Mouse (Mus musculus): ENCODE measurements at regions not wholly inside any gene's neighbourhood (a gene's known extent, or its start where the extent isn't known, plus 50 kb on each side); places are given as distances from the start of the nearest gene placed in this dataset.

DNA sequence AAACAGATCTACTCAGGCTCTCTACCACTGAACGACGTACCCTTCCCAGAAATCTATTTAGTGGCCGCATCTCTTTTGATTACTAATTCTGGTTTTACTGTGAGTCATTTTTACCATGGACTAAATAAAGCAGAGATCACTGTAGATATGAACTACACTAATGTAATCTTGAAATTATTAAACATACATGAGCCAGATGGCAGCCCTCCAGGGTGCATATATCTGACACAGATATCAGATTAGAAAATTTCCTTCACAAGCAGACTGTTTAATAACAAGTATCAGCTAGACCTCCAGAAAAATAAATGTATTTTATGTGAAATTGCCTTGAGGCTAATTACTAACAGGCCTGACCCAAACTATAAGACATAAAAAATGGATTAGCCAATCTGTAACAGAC, 388.4 kb downstream of the Lmo7 start:
- TF ChIP-seq CTCF (IDR thresholded peaks at IDR 0.05; ENCODE audit: borderline replicate concordance, control insufficient read depth, extremely low read depth, insufficient read depth, low read length, poor library complexity): no peak
- no peak for TF ChIP-seq POLR2A (IDR thresholded peaks at IDR 0.05; ENCODE audit: control insufficient read depth, extremely low read depth, insufficient read depth, low read length, poor library complexity)
- H3K36me3 ChIP-seq (ENCODE audit: control insufficient read depth, insufficient read depth, low read length): no peaks in the 10 kb centered on the region
- H3K27me3 ChIP-seq (ENCODE audit: control insufficient read depth, insufficient read depth, low read length): no peaks in the 10 kb centered on the region
- no peak overlapping the region for H3K27ac ChIP-seq (ENCODE audit: control insufficient read depth, insufficient read depth, low read length)
- no peak overlapping the region for H3K4me3 ChIP-seq (ENCODE audit: control insufficient read depth, insufficient read depth, low read length)
- 94% methylated on average over 3 of the region's 3 CpGs for WGBS
- H3K4me1 ChIP-seq (replicated peaks; ENCODE audit: control insufficient read depth, insufficient read depth, low read length): no peaks in the 10 kb centered on the region
- no peak for DNase-seq

DNA sequence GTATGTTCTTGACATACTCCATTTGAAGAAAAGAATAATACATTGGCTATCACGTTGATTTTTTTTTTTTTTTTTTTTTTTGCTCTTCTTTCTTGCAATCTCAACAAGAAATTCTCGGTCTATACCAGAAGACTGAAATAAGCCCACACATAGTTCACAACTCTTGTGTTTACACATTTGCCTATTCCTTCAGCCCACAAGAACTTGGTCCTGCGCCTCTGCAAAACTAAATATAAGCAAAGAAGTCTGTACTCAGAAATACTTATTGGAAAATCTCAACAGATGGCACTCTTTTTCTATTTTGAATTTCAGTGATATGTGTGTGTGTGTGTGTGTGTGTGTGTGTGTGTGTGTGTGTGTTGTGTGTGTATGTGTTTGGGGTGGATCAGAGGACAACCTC, 376.4 kb downstream of the Lmo7 start:
- no peak for DNase-seq
- no peaks in the 10 kb centered on the region for H3K27me3 ChIP-seq (ENCODE audit: control insufficient read depth, insufficient read depth, low read length)
- TF ChIP-seq POLR2A (IDR thresholded peaks at IDR 0.05; ENCODE audit: control insufficient read depth, extremely low read depth, insufficient read depth, low read length, poor library complexity): no peak
- TF ChIP-seq CTCF (IDR thresholded peaks at IDR 0.05; ENCODE audit: borderline replicate concordance, control insufficient read depth, extremely low read depth, insufficient read depth, low read length, poor library complexity): no peak
- no peak overlapping the region for H3K4me3 ChIP-seq (ENCODE audit: control insufficient read depth, insufficient read depth, low read length)
- H3K36me3 ChIP-seq (ENCODE audit: control insufficient read depth, insufficient read depth, low read length): no peaks in the 10 kb centered on the region
- WGBS: 89% methylated on average over 3 of the region's 3 CpGs
- H3K4me1 ChIP-seq (replicated peaks; ENCODE audit: control insufficient read depth, insufficient read depth, low read length): no peaks in the 10 kb centered on the region
- H3K27ac ChIP-seq (ENCODE audit: control insufficient read depth, insufficient read depth, low read length): no peak overlapping the region

DNA sequence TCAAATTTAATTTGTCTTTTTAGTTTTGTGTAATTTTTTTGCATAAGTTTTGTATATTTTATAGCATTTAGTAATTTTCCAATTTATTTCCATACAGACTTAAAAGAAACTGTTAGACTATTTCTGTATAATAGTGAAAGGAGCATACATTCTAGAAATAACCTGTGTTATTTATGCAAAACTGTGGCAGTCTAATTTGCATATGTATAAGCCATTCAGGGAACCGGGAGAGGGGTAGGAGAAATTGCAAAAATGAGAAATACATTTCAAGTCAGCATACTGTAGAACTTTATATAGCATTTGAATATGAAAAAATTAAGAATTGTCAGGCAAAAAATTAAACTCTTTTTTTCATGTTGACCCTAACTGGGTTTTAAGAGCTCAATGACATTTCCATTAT, 364.3 kb downstream of the Lmo7 start:
- WGBS: 82% methylated on average over 1 of the region's 1 CpGs
- Histone ChIP-seq H3K4me3 (ENCODE audit: control insufficient read depth, insufficient read depth, low read length) (no peak overlapping the region), H3K27ac (ENCODE audit: control insufficient read depth, insufficient read depth, low read length) (no peak overlapping the region), H3K36me3 (ENCODE audit: control insufficient read depth, insufficient read depth, low read length) (no peaks in the 10 kb centered on the region), H3K4me1 (replicated peaks; ENCODE audit: control insufficient read depth, insufficient read depth, low read length) (no peaks in the 10 kb centered on the region), H3K27me3 (ENCODE audit: control insufficient read depth, insufficient read depth, low read length) (no peaks in the 10 kb centered on the region)
- TF ChIP-seq CTCF (IDR thresholded peaks at IDR 0.05; ENCODE audit: borderline replicate concordance, control insufficient read depth, extremely low read depth, insufficient read depth, low read length, poor library complexity) (no peak), POLR2A (IDR thresholded peaks at IDR 0.05; ENCODE audit: control insufficient read depth, extremely low read depth, insufficient read depth, low read length, poor library complexity) (no peak)
- no peak for DNase-seq

DNA sequence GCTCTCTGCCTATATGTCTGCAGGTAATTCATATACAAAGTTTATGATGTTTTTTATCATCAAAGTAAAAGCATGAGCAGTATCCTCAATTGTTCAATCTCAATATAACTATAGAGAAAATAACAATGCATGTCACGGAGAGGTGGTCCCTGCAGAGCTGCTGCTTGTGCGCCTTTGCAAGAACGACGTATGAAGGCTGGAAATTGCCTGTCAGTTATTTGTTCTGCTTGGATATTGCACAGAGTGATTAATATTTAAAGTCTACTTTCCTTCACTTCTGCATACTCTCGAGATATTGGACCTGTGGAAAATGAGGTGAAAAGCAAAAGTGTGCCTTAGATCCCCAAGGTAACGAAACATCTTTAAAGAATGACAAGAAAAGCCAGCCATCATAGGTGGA, 362.8 kb downstream of the Lmo7 start:
- DNase-seq: no peak
- 84% methylated on average over 6 of the region's 6 CpGs for WGBS
- H3K4me3 ChIP-seq (ENCODE audit: control insufficient read depth, insufficient read depth, low read length): no peak overlapping the region
- H3K36me3 ChIP-seq (ENCODE audit: control insufficient read depth, insufficient read depth, low read length): no peaks in the 10 kb centered on the region
- TF ChIP-seq CTCF (IDR thresholded peaks at IDR 0.05; ENCODE audit: borderline replicate concordance, control insufficient read depth, extremely low read depth, insufficient read depth, low read length, poor library complexity) (no peak), POLR2A (IDR thresholded peaks at IDR 0.05; ENCODE audit: control insufficient read depth, extremely low read depth, insufficient read depth, low read length, poor library complexity) (no peak)
- H3K4me1 ChIP-seq (replicated peaks; ENCODE audit: control insufficient read depth, insufficient read depth, low read length): no peaks in the 10 kb centered on the region
- H3K27ac ChIP-seq (ENCODE audit: control insufficient read depth, insufficient read depth, low read length): no peak overlapping the region
- no peaks in the 10 kb centered on the region for H3K27me3 ChIP-seq (ENCODE audit: control insufficient read depth, insufficient read depth, low read length)

DNA sequence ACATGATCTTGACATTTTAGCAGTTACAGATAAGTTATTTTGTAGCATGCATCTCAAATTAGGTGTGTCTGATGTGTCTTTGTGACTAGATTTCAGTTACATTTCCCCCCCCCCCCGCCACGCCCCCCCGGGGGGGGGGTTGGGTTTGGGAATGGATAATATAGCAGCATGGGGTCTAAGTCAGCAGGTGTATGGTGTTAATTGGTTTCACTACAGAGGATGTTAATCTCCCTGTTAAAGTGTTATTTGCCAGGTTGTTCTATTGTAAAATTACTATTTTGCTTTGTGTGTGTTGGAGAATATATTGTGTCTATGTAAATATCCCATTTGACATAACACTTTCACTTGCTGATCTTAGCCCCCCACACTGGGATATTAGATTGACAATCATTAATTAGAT, 319.2 kb downstream of the Lmo7 start:
- H3K4me3 ChIP-seq (ENCODE audit: control insufficient read depth, insufficient read depth, low read length): no peak overlapping the region
- H3K27ac ChIP-seq (ENCODE audit: control insufficient read depth, insufficient read depth, low read length): no peak overlapping the region
- H3K4me1 ChIP-seq (replicated peaks; ENCODE audit: control insufficient read depth, insufficient read depth, low read length): no peaks in the 10 kb centered on the region
- no peaks in the 10 kb centered on the region for H3K27me3 ChIP-seq (ENCODE audit: control insufficient read depth, insufficient read depth, low read length)
- H3K36me3 ChIP-seq (ENCODE audit: control insufficient read depth, insufficient read depth, low read length): no peaks in the 10 kb centered on the region
- TF ChIP-seq CTCF (IDR thresholded peaks at IDR 0.05; ENCODE audit: borderline replicate concordance, control insufficient read depth, extremely low read depth, insufficient read depth, low read length, poor library complexity): no peak
- no peak for TF ChIP-seq POLR2A (IDR thresholded peaks at IDR 0.05; ENCODE audit: control insufficient read depth, extremely low read depth, insufficient read depth, low read length, poor library complexity)
- DNase-seq: no peak
- 32% methylated on average over 3 of the region's 3 CpGs for WGBS

DNA sequence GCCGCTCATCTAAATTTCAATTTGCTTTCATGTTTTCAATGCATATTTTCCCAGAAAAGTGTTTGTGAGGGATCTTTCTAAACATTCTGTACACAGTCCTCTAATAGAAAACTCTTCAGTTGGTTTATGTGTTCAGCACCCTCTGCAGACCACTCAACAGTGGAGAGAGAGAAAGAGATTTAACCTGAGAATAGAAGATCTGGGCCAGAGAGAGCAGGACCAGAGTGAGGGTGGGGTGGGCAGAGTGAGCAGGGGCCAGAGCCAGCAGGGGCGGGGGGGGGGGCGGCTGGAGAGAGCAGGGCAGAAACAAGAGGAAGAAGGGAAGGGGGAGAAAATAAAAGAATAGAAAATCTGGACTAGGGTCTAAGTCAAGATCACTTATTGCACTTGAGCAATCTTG, 318.7 kb downstream of the Lmo7 start:
- no peaks in the 10 kb centered on the region for H3K36me3 ChIP-seq (ENCODE audit: control insufficient read depth, insufficient read depth, low read length)
- H3K27ac ChIP-seq (ENCODE audit: control insufficient read depth, insufficient read depth, low read length): no peak overlapping the region
- DNase-seq: no peak
- no peaks in the 10 kb centered on the region for H3K4me1 ChIP-seq (replicated peaks; ENCODE audit: control insufficient read depth, insufficient read depth, low read length)
- H3K27me3 ChIP-seq (ENCODE audit: control insufficient read depth, insufficient read depth, low read length): no peaks in the 10 kb centered on the region
- TF ChIP-seq CTCF (IDR thresholded peaks at IDR 0.05; ENCODE audit: borderline replicate concordance, control insufficient read depth, extremely low read depth, insufficient read depth, low read length, poor library complexity): no peak
- TF ChIP-seq POLR2A (IDR thresholded peaks at IDR 0.05; ENCODE audit: control insufficient read depth, extremely low read depth, insufficient read depth, low read length, poor library complexity): no peak
- no peak overlapping the region for H3K4me3 ChIP-seq (ENCODE audit: control insufficient read depth, insufficient read depth, low read length)
- 76% methylated on average over 2 of the region's 3 CpGs for WGBS

DNA sequence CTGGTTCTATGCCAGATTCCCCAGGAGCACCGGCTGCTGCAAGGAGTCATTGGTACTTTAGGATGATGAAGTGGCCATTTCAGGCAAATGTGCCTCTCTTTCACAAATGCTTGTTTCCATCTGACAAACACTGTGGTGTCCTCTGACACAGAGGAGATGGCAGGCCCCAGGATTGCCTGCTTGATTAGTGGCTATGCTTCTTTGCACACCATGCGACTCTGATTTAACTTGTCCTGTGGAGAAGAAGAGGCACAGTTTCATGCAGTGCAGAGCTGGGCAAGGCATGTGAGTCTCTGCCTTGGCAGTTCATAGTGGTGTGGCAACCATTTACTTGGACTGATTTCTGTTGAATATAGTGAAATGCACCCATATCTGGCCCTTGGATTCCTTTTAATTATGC, 308.4 kb downstream of the Lmo7 start:
- Histone ChIP-seq H3K27ac (ENCODE audit: control insufficient read depth, insufficient read depth, low read length) (no peak overlapping the region), H3K4me3 (ENCODE audit: control insufficient read depth, insufficient read depth, low read length) (no peak overlapping the region), H3K36me3 (ENCODE audit: control insufficient read depth, insufficient read depth, low read length) (no peaks in the 10 kb centered on the region), H3K4me1 (replicated peaks; ENCODE audit: control insufficient read depth, insufficient read depth, low read length) (no peaks in the 10 kb centered on the region), H3K27me3 (ENCODE audit: control insufficient read depth, insufficient read depth, low read length) (no peaks in the 10 kb centered on the region)
- TF ChIP-seq POLR2A (IDR thresholded peaks at IDR 0.05; ENCODE audit: control insufficient read depth, extremely low read depth, insufficient read depth, low read length, poor library complexity) (no peak), CTCF (IDR thresholded peaks at IDR 0.05; ENCODE audit: borderline replicate concordance, control insufficient read depth, extremely low read depth, insufficient read depth, low read length, poor library complexity) (no peak)
- DNase-seq: no peak
- 92% methylated on average over 2 of the region's 2 CpGs for WGBS

Measured in thymus, adult 2 months (tissue).